ENCODE assay signal across 9 mouse cellular contexts in genomic region chr1:132138576-132139415, GRCm38 (mm10). TPM values are rescaled to one million over a fixed set of nuclear protein-coding genes. Genes with fewer than 3 reads are reported as not detected.
DNase-seq lines count a peak whose midpoint lies in the region; ATAC-seq and TF ChIP-seq lines count a peak whose summit lies in the region.
"Had no signal": no experiment of that assay in that cellular context is flagged by ENCODE, and none has a peak within 500 bp of the region (broad histone marks: within the 10 kb centered on the region; RNA-seq: fewer than 3 reads in every experiment).

No protein-coding gene starts in this region.

- no peak for ATAC-seq in embryonic facial prominence, embryonic 13.5 days (ENCODE audit: insufficient number of reproducible peaks, insufficient read depth, low FRiP score, low TSS enrichment, low read depth)
- ATAC-seq in neural tube, embryonic 15.5 days (ENCODE audit: low FRiP score): no peak
- ATAC-seq in CD4-positive, CD25-positive, alpha-beta regulatory T cell, adult 4 months: no peak

- 14% methylated on average over 35 of the region's 35 CpGs for WGBS in lung, adult 2 months
- WGBS in embryonic facial prominence, embryonic 13.5 days: 4% methylated on average over 35 of the region's 35 CpGs
- 6% methylated on average over 35 of the region's 35 CpGs for WGBS in neural tube, embryonic 15.5 days

- no peaks in the 10 kb centered on the region for H3K9me3 ChIP-seq in embryonic facial prominence, embryonic 13.5 days
- no peaks in the 10 kb centered on the region for H3K9me3 ChIP-seq in neural tube, embryonic 15.5 days (replicated peaks)

- H3K4me2 ChIP-seq in embryonic facial prominence, embryonic 13.5 days: peak overlapping the region; percentile 98
- H3K4me2 ChIP-seq in neural tube, embryonic 15.5 days: peak overlapping the region; percentile 97

- H3K27ac ChIP-seq in embryonic facial prominence, embryonic 13.5 days: no peak overlapping the region
- H3K27ac ChIP-seq in neural tube, embryonic 15.5 days (replicated peaks): no peak overlapping the region

- TF ChIP-seq CTCF in lung, adult 2 months (IDR thresholded peaks at IDR 0.05; ENCODE audit: insufficient read depth, low read length): no peak

- H3K9ac ChIP-seq in embryonic facial prominence, embryonic 13.5 days: peak overlapping the region; percentile 78
- peak overlapping the region; percentile 62 for H3K9ac ChIP-seq in neural tube, embryonic 15.5 days (replicated peaks)

- peaks cover 32% of the 10 kb centered on the region for H3K27me3 ChIP-seq in embryonic facial prominence, embryonic 13.5 days
- peaks cover 19% of the 10 kb centered on the region for H3K27me3 ChIP-seq in neural tube, embryonic 15.5 days (replicated peaks)

- no peaks in the 10 kb centered on the region for H3K4me1 ChIP-seq in lung, adult 2 months (ENCODE audit: control insufficient read depth, insufficient read depth, low read length)
- peaks cover 21% of the 10 kb centered on the region for H3K4me1 ChIP-seq in embryonic facial prominence, embryonic 13.5 days
- peaks cover 20% of the 10 kb centered on the region for H3K4me1 ChIP-seq in neural tube, embryonic 15.5 days

- peak overlapping the region; percentile 62 for H3K4me3 ChIP-seq in lung, adult 2 months (replicated peaks; ENCODE audit: extremely low read depth, low read depth, low read length)
- H3K4me3 ChIP-seq in embryonic facial prominence, embryonic 13.5 days: peak overlapping the region; percentile 64
- H3K4me3 ChIP-seq in neural tube, embryonic 15.5 days (replicated peaks): peak overlapping the region; percentile 49

- intact Hi-C loops in gastrocnemius, postnatal 14 days (cut with DNase I; ENCODE audit: low total_unique reads): no loop called here

- DNase-seq in lung, adult 2 months: no peak
- no peak for DNase-seq in lung, postnatal 10 days
- DNase-seq in kidney, postnatal 25 days: peak; percentile 36 to 50
- no peak for DNase-seq in gastrocnemius, postnatal 14 days
- DNase-seq in natural killer cell, adult 2 months (ENCODE audit: low spot score in 2 of 2): no peak

- TF ChIP-seq POLR2A in lung, adult 2 months (IDR thresholded peaks at IDR 0.05; ENCODE audit: borderline replicate concordance, extremely low read depth, low read depth, low read length): no peak

- no peaks in the 10 kb centered on the region for H3K36me3 ChIP-seq in embryonic facial prominence, embryonic 13.5 days
- H3K36me3 ChIP-seq in neural tube, embryonic 15.5 days: no peaks in the 10 kb centered on the region

RNA-seq across cellular contexts. Expression of gene Cdk18, which starts 0.7 kb away (rescaled TPM):
- polyA plus RNA-seq in lung, adult 2 months (2012; rRNA removed): 32.8 and 34.0 TPM in 2 replicates
- 2.3 and 2.8 TPM in 2 replicates for polyA plus RNA-seq in embryonic facial prominence, embryonic 13.5 days (2015; fragmentation: Nextera tagmentation; extraction: Ambion mirVana)
- 0.68 and 1.6 TPM in 2 replicates for polyA plus RNA-seq in neural tube, embryonic 15.5 days (2015; fragmentation: Nextera tagmentation; extraction: Ambion mirVana)
- polyA plus RNA-seq in CD4-positive, CD25-positive, alpha-beta regulatory T cell, adult 4 months (2017; shearing (Covaris generic)): not detected
- total RNA-seq in gastrocnemius, postnatal 14 days (2021): 1 to 10 TPM in 1 of 2 experiments, under 1 TPM in 1; 0.92 to 1.6 TPM

RNA-seq across cellular contexts. Expression of gene Lemd1, which starts 52.4 kb away (rescaled TPM):
- polyA plus RNA-seq in lung, adult 2 months (2012; rRNA removed): not detected in 2 replicates
- polyA plus RNA-seq in embryonic facial prominence, embryonic 13.5 days (2015; fragmentation: Nextera tagmentation; extraction: Ambion mirVana): 1.2 and 1.8 TPM in 2 replicates
- 16.9 and 17.6 TPM in 2 replicates for polyA plus RNA-seq in neural tube, embryonic 15.5 days (2015; fragmentation: Nextera tagmentation; extraction: Ambion mirVana)
- polyA plus RNA-seq in CD4-positive, CD25-positive, alpha-beta regulatory T cell, adult 4 months (2017; shearing (Covaris generic)): not detected
- total RNA-seq in gastrocnemius, postnatal 14 days (2021): not detected
- total RNA-seq: common myeloid progenitor, adult 5-6 weeks had no signal

RNA-seq across cellular contexts. Expression of gene AC124108.1, which starts 52.5 kb away (rescaled TPM):
- polyA plus RNA-seq in lung, adult 2 months (2012; rRNA removed): not detected in 2 replicates
- polyA plus RNA-seq in embryonic facial prominence, embryonic 13.5 days (2015; fragmentation: Nextera tagmentation; extraction: Ambion mirVana): 0.34 and 0.37 TPM in 2 replicates
- 1.4 and 1.6 TPM in 2 replicates for polyA plus RNA-seq in neural tube, embryonic 15.5 days (2015; fragmentation: Nextera tagmentation; extraction: Ambion mirVana)
- polyA plus RNA-seq in CD4-positive, CD25-positive, alpha-beta regulatory T cell, adult 4 months (2017; shearing (Covaris generic)): not detected
- total RNA-seq in gastrocnemius, postnatal 14 days (2021): not detected
- total RNA-seq: common myeloid progenitor, adult 5-6 weeks had no signal

Comparison
In these comparisons a context has a peak if more than half of its experiments do, and no peak if none do; other contexts are left out.
1. DNase-seq: peak in kidney, postnatal 25 days (2 of 2); none in lung, adult 2 months (single experiment), lung, postnatal 10 days (single experiment), gastrocnemius, postnatal 14 days (single experiment) and natural killer cell, adult 2 months (0 of 2).
2. Peak in every context shown above with its lines, with median percentiles within 50 percentile points of each other: H3K4me3 ChIP-seq.